Mouse (Mus musculus) layer of hippocampus, postnatal 25 days (tissue): ENCODE measurements around the gene Oaz1. TPM values are rescaled to one million over a fixed set of nuclear protein-coding genes. Genes with fewer than 3 reads are reported as not detected.

Source experiments
- DNase-seq, 2 experiments: peaks; one replicate each; pipeline ENCODE4 v3.0.0; 2022; ENCODE audit warnings: mixed read lengths in 2 of 2, low spot score in 1 of 2; ENCODE audit errors: extremely low spot score in 1 of 2
- total RNA-seq, 2 experiments: library from RNA; stranded (reverse); gene quantifications; 2 replicates each; pipeline ENCODE4 v1.2.3; 2021

The Oaz1 gene
- total RNA-seq, 2 experiments from 2014 or later = 491 to 550 TPM

DNA sequence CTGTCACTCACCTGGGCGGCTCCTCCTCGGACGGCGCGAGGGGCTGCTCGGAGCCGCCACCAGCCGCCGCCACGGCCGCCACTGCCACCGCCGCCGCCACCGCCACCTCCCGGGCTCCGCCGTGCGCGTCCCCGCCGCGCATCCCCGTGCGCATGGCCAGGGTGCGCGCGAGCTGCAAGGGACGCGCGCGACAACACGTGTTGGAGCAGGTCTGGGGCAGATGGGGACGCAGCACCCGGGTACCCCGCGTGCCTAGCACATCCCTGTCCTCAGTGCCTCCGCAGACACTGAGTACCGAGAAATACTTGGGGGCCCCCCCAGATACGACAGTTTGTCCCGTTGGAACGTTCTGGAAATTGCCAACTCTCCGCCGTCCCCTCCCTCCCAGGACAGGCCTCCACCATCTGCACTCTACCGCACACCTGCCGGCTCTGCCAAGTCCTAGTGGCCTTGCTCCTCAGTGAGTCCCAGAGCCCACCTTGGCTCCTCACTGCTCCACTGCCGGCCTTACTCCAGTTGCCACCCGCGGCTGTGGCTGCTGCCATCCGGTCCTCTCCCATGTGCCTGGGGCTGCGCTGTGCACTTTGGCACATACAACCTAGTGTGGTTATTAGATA lies 17.6 kb downstream of the Oaz1 start, which contains the start of gene Lingo3:
TSS of gene Lingo3 (minus strand) at position 109 of the 617 bp plus-strand sequence.
- peak; percentile 51 to 52 for DNase-seq

DNA sequence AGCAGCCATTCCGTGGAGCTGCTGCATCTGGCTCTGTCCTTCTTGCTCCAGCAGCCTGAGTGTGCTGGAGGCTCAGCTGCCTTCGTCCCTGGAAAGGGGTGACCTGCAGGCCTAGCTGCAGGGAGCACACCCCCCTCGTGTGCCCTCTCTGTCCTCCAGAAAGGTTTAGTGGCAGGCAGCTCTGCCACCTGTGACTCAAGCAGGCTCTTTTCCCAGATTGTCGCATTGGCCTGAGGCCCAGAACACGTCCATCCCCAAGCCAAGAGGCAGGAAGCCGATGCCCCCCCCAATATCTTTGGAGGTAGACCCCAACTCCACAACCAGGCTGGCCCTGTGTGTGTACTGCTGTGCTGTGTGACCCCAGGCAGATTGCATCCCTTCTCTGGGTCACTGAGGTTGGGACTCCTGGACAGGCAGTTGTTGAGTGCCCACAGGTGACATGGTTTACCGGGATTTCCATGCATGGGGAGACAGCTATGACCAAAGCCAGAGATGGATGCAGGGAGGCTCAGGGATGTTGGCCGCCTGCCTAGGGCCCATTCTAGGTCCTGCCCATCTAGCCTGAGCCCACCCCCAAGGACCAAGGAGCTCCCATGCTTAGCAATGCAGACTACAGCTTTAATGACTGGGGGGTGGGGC lies 18.7 kb downstream of the Oaz1 start:
- DNase-seq = no peak

GRCm38 (mm10) chr10:80845732-80846131 lies 19.3 kb downstream of the Oaz1 start:
- DNase-seq = no peak

- no peak for DNase-seq
These were observed 22.1 kb downstream of the Oaz1 start for GRCm38 (mm10) chr10:80848571-80848970.

- DNase-seq = peak; percentile 96 to 99
These were observed 28.7 kb downstream of the Oaz1 start, which contains the start of the genes Lsm7 and Sppl2b for GRCm38 (mm10) chr10:80854913-80855748. TSS of gene Lsm7 (minus strand) at chr10:80855209. TSS of gene Sppl2b (plus strand) at chr10:80855275.

- no peak for DNase-seq
These were observed 29.3 kb downstream of the Oaz1 start for GRCm38 (mm10) chr10:80855749-80856073.

- no peak for DNase-seq
These were observed 29.8 kb downstream of the Oaz1 start for GRCm38 (mm10) chr10:80856267-80856666.

- DNase-seq = no peak
These were observed 30.5 kb downstream of the Oaz1 start for GRCm38 (mm10) chr10:80856908-80857307.

GRCm38 (mm10) chr10:80857386-80857785 lies 30.9 kb downstream of the Oaz1 start:
- no peak for DNase-seq

DNA sequence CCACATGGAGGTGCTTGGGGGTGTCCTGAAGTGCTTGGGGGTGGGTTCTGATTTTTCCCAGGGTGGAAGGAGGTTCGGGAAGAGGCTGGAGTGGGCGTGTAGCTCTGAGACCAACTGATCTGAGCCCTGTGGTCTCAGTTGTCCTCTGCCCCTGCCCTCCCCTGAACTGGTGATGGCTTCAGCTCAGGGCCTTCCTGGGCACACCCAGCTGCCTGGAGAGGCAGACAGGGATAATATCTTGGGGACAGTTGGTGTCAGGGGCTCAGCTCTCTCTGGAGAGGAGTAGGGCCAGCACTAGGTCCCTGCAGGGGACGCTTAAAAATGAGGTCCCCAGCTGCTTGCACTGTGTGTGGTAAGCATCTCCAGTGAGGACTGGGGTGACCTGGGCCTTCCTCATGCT lies 31.4 kb downstream of the Oaz1 start:
- DNase-seq = no peak

DNA sequence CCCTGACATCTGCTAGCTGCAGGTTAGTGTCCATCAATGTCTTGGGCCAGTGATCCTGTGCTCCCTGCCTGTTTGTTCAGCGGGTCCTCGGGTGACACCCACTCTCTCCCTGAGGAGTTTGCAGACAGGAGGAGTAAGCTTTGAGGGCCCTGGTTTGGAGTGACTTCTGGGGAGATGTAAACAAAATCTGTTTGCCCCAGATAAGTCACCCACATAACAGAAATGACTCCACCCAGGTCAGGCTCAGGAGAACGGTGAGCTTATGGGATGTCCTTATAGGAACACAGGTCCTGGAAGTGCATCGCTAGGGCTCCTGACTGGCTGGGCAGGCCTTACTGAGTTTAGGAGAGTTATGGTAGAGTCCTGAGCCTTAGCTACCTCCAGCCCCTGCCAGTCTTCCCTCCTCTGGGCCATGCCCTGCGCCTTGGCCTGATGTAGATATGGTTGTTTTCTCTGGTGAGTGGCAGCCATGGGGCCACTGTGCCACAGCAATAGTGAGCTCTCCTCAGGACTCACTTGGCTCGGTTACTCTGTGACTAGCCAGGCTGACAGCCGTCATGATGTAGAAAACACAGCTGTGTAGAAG lies 32.0 kb downstream of the Oaz1 start:
- DNase-seq = no peak

DNA sequence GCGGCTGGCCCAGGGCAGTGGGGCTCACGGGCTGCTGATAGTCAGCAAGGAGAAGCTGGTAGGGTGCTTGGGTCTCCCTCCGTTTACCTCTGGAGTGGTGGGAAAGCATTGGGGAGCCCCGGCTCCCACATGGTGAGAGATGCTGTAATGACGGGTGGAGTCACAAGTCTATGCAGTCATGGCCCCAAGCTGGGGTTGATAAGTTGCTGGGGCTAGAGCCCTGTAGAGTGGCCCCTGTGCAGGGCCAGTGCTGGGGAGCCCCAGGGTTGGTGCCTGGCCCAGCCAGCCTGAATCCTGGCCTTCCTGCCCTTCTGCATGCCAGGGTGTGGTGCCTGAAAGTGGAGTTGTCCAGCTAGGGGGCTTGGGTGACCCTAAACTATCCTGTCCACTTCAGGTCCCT lies 35.8 kb downstream of the Oaz1 start:
- DNase-seq = no peak

GRCm38 (mm10) chr10:80864446-80864845 lies 38.0 kb downstream of the Oaz1 start:
- DNase-seq = no peak

DNA sequence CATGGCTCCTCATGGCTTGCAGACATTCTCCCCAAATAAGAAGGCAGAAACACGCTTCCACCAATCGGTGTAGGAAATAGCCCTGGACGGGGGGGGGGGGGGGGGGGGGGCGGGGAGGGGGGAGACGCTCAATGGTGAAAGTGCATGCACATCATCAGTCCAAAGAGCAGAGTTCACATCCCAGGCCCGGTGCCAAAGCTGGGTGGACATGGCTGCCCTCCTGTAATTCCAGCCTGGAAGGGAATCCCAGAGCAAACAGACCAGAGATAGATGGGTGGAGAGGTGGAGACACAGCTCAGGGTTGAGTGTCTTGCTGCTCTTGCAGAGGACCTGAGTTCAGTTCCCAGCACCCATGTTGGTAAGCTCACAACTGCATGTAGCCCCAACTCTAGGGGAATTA lies 44.5 kb downstream of the Oaz1 start:
- no peak for DNase-seq

DNA sequence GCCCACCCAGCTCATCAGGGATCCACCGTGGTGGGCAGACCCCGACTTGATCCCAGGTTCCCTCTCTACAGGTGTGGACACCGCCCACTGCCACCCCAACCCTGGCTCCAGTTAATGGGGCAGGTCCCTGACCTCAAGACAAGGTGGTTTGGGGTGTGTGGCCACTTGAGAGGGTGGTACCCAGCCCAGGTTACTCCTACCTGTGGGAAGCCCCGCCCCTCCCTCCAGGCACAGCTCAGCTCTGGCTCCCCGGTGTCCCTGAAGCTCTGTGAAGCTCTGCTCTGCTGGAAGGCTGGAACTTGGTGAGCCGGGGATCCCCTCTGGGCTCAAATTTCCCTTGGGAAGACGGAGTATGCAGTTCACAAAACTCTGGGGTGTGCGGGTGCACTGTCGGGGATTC lies 45.1 kb downstream of the Oaz1 start, which contains the start of gene Tmprss9:
TSS of gene Tmprss9 (plus strand) at position 268 of the 400 bp plus-strand sequence.
- no peak for DNase-seq

GRCm38 (mm10) chr10:80874035-80874434 lies 47.6 kb downstream of the Oaz1 start:
- DNase-seq = no peak

DNA sequence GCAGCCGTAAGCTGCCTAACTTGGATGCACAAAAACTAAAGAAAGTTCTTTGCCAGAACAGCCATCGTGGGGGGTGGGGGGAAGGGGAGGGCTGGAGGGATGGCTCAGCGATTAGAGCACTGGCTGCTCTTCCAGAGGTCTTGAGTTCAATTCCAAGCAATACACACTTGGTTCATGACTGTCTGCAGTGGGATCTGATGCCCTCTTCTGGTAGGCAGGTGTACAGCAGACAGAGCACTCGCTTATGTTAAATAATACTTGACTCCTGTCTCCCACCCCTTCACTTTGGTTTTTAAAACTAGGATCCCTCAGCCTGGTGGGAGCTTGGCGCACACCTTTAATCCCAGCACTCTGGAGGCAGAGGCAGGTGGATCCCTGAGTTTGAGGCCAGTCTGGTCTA lies 49.6 kb downstream of the Oaz1 start:
- DNase-seq = peak in 1 of 2 experiments; percentile 62

DNA sequence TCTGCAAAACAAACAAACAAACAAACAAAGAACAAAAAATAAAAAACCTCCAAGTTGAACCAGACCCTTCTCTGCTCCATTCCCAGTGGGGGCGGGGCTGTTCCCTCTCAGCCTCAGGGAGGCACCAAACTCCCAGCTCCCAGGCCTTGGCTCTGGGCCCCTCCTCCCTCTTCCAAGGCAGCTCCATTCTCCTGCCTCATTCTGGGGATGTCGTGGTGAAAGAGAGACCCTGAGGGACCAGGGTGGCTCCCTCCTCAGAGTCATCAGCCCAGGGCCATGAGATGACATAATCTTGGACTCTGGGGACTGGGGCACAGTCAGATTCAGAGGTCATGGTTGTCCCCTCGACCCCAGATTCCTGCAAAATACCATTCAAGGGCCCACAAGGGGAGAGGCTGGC lies 50.1 kb downstream of the Oaz1 start:
- DNase-seq = no peak
